Mouse (Mus musculus) layer of hippocampus, adult 9-11 months (tissue): Measurements from ENCODE around the gene Sox9.
A peak's percentile ranks its signal among the peaks of the same experiment; 100 is the strongest.

Experiments
- DNase-seq: peaks from one replicate; pipeline ENCODE4 v3.0.0; 2022

Gene Sox9

GRCm38 (mm10) chr11:112801189-112801818 lies 19.3 kb downstream of the Sox9 start:
- no peak for DNase-seq

- DNase-seq, result no peak
Measured at GRCm38 (mm10) chr11:112807838-112808506, 25.9 kb downstream of the Sox9 start.

GRCm38 (mm10) chr11:112810447-112811151 lies 28.6 kb downstream of the Sox9 start:
- peak; percentile 39 for DNase-seq

GRCm38 (mm10) chr11:112811152-112811871 lies 29.3 kb downstream of the Sox9 start:
- peak; percentile 72 for DNase-seq

- no peak for DNase-seq
Measured at GRCm38 (mm10) chr11:112817829-112818650, 36.0 kb downstream of the Sox9 start.

GRCm38 (mm10) chr11:112818651-112819270 lies 36.7 kb downstream of the Sox9 start:
- no peak for DNase-seq

GRCm38 (mm10) chr11:112821536-112821935 lies 39.5 kb downstream of the Sox9 start:
- no peak for DNase-seq

- DNase-seq, result peak; percentile 29
Measured at GRCm38 (mm10) chr11:112824146-112824545, 42.1 kb downstream of the Sox9 start.

- no peak for DNase-seq
Measured at GRCm38 (mm10) chr11:112826193-112827043, 44.4 kb downstream of the Sox9 start.

- no peak for DNase-seq
Measured at GRCm38 (mm10) chr11:112827044-112827347, 45.0 kb downstream of the Sox9 start.

GRCm38 (mm10) chr11:112828553-112829287 lies 46.7 kb downstream of the Sox9 start:
- no peak for DNase-seq

- DNase-seq, result peak; percentile 17
Measured at GRCm38 (mm10) chr11:112834245-112835005, 52.4 kb downstream of the Sox9 start.

- no peak for DNase-seq
Measured at GRCm38 (mm10) chr11:112835468-112836092, 53.6 kb downstream of the Sox9 start.
